Mouse (Mus musculus): Measurements from ENCODE around the gene Zfp330. TPM values are rescaled to one million over a fixed set of nuclear protein-coding genes. Genes with fewer than 3 reads are reported as not detected.

Zfp330 gene
- 67.2 TPM for polyA plus RNA-seq (2014; fragmentation: Illumina TruSeq; extraction: RNeasy Lipid Tissue Mini Kit (QIAGEN cat#74804); ENCODE audit: low read depth, low replicate concordance)

DNA sequence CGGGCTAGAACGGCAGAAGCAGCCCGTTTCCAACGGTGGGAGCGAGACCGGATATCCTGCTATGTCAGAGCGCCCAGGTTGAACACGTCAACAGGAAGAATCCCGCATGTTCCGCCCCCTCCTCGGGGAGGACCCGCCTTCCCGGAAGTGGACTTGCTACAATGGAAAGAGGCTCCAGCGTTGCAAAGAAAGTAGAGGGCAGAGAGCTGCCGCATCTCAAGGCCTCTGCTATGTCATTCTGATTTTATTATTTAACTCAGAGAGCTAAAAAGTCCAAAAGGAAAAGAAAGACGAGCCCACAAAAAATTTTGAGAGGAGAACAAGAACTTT, at the start of gene Zfp330:
Gene Zfp330, minus strand, starts transcription at position 68 of the 330 bp plus-strand sequence.

Other genes starting within 250 kb of the Zfp330 start
- gene Rnf150, start 89.2 kb upstream of the Zfp330 start, polyA plus RNA-seq (2014; fragmentation: Illumina TruSeq; extraction: RNeasy Lipid Tissue Mini Kit (QIAGEN cat#74804); ENCODE audit: low read depth, low replicate concordance), result 6.8 TPM